Mouse (Mus musculus) kidney, embryonic 15.5 days (tissue): Measurements from ENCODE around the gene Prss48. TPM values are rescaled to one million over a fixed set of nuclear protein-coding genes. Genes with fewer than 3 reads are reported as not detected.
A peak's percentile ranks its signal among the peaks of the same experiment; 100 is the strongest.

Source experiments
- ATAC-seq: fragments of 200-750 bp; cut with Nextera tagmentation; replicated peaks from 2 replicates; pipeline ENCODE4 v1.8.0; 2017; ENCODE audit warnings: moderate TSS enrichment; ENCODE audit not compliant: low FRiP score
- H3K27ac ChIP-seq: fragments of 300-500 bp; sonication (generic); 2 replicates; pipeline ENCODE4 v1.5.1; 2015; ENCODE audit warnings: mild to moderate bottlenecking, inconsistent platforms
- H3K27me3 ChIP-seq: fragments of 300-500 bp; sonication (generic); 2 replicates; pipeline ENCODE4 v1.6.1; 2015; ENCODE audit warnings: inconsistent platforms
- H3K36me3 ChIP-seq: fragments of 300-500 bp; sonication (generic); 2 replicates; pipeline ENCODE4 v1.6.1; 2015; ENCODE audit warnings: inconsistent platforms
- H3K4me1 ChIP-seq: fragments of 300-500 bp; sonication (generic); 2 replicates; pipeline ENCODE4 v1.6.1; 2015; ENCODE audit warnings: inconsistent platforms
- H3K4me2 ChIP-seq: fragments of 300-500 bp; sonication (generic); 2 replicates; pipeline ENCODE4 v1.6.1; 2015; ENCODE audit warnings: moderate library complexity, mild to moderate bottlenecking, inconsistent platforms
- H3K4me3 ChIP-seq: fragments of 300-500 bp; sonication (generic); replicated peaks from 2 replicates; pipeline ENCODE4 v1.5.1; 2015; ENCODE audit warnings: mild to moderate bottlenecking, inconsistent platforms
- H3K9ac ChIP-seq: fragments of 300-500 bp; sonication (generic); 2 replicates; pipeline ENCODE4 v1.6.1; 2015; ENCODE audit warnings: mild to moderate bottlenecking, inconsistent platforms
- H3K9me3 ChIP-seq: fragments of 300-500 bp; sonication (generic); replicated peaks from 2 replicates; pipeline ENCODE4 v1.6.1; 2016; ENCODE audit warnings: inconsistent platforms
- WGBS: fragments of 180-500 bp; shearing (Covaris S2); methylation state at CpG from one replicate; pipeline ENCODE4 v1.1.7; 2015; ENCODE audit warnings: mixed read lengths; 5-methylcytosine and 5-hydroxymethylcytosine counted together
- polyA plus RNA-seq: library from polyadenylated mRNA; unstranded; fragments of >200 nt; fragmentation: Nextera tagmentation; extraction: Ambion mirVana; gene quantifications from 2 replicates; pipeline ENCODE4 v1.2.1, GENCODE M21; 2015

Prss48 gene
- polyA plus RNA-seq = 0.18 and 0.39 TPM in 2 replicates

DNA sequence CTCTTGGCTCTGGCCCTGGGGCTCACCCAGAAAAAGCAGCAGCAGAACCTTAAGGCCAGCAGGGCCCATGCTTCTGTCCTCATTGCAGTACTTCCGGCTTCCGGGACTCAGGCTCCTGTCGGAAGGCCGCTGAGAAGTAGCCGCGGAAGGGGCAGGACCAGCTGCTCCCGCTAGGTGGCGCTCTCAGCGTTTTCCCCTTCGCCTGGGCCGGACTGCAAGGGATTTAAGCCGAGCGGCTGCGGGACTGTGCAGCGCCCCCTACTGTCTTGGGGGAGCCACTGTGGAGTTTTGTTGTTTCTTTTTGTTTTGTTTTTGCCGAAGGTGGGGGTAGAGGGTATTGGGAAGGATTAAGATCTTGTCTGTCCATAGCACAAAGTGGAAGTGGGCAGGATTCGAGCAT is at the start of gene Prss48:
Prss48 (minus strand) TSS at position 69 of the 400 bp plus-strand sequence.
- H3K4me3 ChIP-seq = no peak within 1 kb of the TSS
- no peaks in the 10 kb centered on the region for H3K9me3 ChIP-seq
- H3K4me1 ChIP-seq = no peaks in the 10 kb centered on the region
- H3K27ac ChIP-seq = no peak within 1 kb of the TSS
- H3K27me3 ChIP-seq = no peaks in the 10 kb centered on the region
- H3K9ac ChIP-seq = no peak within 1 kb of the TSS
- no peak within 1 kb of the TSS for H3K4me2 ChIP-seq
- 83% methylated on average over 17 of the region's 17 CpGs for WGBS
- H3K36me3 ChIP-seq = no peaks in the 10 kb centered on the region
- no peak for ATAC-seq

DNA sequence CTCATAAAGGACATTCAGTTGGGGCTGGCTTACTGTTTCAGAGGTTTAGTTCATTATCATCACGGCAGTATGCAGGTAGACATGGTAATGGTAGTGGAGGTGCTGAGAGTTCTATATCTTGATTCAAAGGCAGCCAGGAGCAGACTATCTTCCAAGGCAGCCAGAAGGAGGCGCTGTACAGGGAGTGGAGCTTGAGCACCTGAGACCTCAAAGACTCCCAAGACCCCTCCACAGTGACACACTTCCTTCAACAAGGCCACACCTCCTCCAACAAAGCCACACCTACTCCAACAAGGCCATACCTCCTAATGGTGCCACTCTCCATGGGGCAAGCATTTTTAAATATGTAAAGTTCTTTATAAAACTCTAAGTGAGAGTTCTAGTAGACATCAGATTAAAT is 46.8 kb upstream of the Prss48 start:
- peaks cover 3% of the 10 kb centered on the region; the same call in 1 of the 2 replicates for H3K4me1 ChIP-seq
- WGBS = 91% methylated on average over 2 of the region's 2 CpGs
- H3K9me3 ChIP-seq = peaks cover 7% of the 10 kb centered on the region
- H3K27ac ChIP-seq = no peak overlapping the region
- H3K36me3 ChIP-seq = peaks cover 36% of the 10 kb centered on the region
- H3K9ac ChIP-seq = no peak overlapping the region
- ATAC-seq = no peak
- no peak overlapping the region for H3K4me3 ChIP-seq
- no peak overlapping the region for H3K4me2 ChIP-seq
- no peaks in the 10 kb centered on the region for H3K27me3 ChIP-seq

DNA sequence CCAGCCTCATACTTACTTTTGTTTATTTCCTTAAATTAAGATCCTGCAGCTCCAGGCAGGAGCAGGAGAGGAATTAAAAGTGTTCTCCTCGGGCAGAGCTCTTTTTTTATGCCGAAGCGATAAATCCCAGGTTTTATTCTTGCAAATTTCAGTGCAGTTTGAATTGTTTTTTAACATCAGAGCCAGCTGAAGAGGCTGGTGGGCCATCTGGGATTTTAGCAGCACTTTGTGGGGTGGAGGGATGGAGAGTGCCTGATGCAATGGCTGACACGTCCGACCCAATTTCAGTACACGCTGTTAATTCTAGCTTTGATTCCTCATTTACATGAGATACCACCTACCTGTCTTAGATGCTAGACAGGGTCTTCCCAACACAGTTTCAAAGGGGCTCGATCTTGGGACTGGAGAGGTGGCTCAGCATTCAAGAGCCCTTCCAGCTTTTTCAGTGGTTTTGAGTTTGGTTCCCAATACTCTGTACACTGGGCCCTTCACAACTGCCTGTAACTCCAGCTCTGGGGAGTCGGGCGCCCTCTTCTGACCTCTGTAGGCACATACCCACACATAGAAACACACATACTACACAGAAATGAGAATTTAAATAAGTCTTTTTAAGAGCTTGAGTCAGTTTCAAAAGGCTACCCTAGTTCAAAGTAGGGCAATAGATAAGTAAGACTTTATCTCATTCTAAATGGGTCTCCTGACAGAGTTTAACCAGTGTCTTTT is 45.6 kb upstream of the Prss48 start:
- Histone ChIP-seq H3K36me3 (peaks cover 41% of the 10 kb centered on the region), H3K4me2 (no peak overlapping the region), H3K9me3 (peaks cover 7% of the 10 kb centered on the region), H3K4me1 (no peaks in the 10 kb centered on the region), H3K9ac (no peak overlapping the region), H3K27ac (no peak overlapping the region), H3K27me3 (no peaks in the 10 kb centered on the region), H3K4me3 (no peak overlapping the region)
- ATAC-seq = no peak
- 93% methylated on average over 9 of the region's 9 CpGs for WGBS

DNA sequence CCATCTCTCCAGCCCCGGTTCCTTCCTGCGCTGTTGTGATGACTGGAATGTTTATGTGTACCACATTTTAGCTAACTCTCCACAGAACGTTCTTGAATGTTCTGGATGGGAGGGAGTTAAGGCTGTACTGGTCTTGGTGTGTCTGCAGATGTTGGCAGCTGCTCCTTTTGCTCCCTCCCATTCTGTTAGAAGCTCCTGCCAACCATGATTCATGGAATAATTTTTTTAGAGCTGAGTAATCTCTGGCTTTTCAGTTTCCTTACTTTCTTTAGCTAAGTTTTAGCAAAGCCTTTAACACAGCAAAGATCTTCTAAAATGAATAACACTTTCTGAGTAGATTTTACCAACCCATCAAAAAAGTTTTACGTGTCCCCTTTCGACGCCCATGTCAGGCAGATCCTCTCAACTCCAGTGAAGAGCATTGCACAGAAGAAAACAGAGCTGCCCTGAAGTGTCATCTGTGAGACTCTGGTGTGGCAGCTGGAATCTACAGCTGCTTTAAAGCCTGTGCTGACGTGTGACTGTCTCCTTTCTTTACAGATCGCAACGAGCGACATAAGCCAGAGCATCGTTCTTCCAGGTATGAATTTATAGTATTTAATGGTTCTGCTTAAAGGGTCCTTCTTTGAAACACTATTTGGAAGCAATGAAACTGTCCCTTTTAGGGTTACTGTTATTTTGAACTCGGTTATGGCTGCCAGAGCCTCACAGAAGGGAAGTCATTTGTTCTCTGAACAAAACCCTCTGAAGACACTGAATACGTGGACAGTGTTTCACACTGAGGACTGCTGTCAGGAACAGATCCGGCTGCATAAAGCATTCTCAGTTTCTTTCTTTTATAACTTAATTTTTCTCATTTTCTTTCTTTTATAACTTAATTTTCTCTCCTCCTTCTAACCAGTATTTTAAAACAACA is 38.3 kb upstream of the Prss48 start:
- ATAC-seq = no peak
- no peaks in the 10 kb centered on the region for H3K9me3 ChIP-seq
- H3K4me1 ChIP-seq = peaks cover 11% of the 10 kb centered on the region
- H3K4me2 ChIP-seq = no peak overlapping the region
- 56% methylated on average over 14 of the region's 14 CpGs for WGBS
- H3K27me3 ChIP-seq = no peaks in the 10 kb centered on the region
- peak overlapping the region; percentile 58 for H3K27ac ChIP-seq
- peaks cover 25% of the 10 kb centered on the region for H3K36me3 ChIP-seq
- H3K9ac ChIP-seq = no peak overlapping the region
- 0 out of 2 replicates have a peak overlapping the region, but pooled peaks have one; percentile 5 for H3K4me3 ChIP-seq

DNA sequence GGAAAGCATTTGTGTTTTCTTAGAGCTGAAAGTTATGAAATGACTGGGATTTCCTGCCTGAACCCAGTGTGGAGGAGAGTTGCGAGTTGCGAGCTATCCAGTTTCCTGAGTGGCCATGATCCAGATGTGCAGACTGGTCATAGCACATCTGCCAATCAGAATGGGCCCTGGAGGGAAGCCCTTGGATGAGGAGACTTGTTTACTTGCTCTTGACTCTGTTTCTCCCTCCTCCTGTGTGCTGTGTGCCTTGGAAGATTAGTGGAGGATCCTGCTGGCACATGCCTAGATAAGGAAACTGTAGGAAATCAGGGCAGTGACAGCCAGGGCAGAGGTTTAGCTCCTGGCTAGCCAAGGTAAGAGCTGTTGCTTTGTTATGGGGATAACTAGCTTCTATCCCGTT is 36.4 kb upstream of the Prss48 start:
- peak overlapping the region; percentile 38; the same call in 1 of the 2 replicates for H3K27ac ChIP-seq
- H3K4me3 ChIP-seq = no peak overlapping the region
- no peak overlapping the region for H3K9ac ChIP-seq
- peaks cover 11% of the 10 kb centered on the region for H3K4me1 ChIP-seq
- 49% methylated on average over 3 of the region's 3 CpGs for WGBS
- no peak overlapping the region for H3K4me2 ChIP-seq
- ATAC-seq = no peak
- H3K27me3 ChIP-seq = no peaks in the 10 kb centered on the region
- H3K36me3 ChIP-seq = peaks cover 28% of the 10 kb centered on the region
- H3K9me3 ChIP-seq = no peaks in the 10 kb centered on the region

DNA sequence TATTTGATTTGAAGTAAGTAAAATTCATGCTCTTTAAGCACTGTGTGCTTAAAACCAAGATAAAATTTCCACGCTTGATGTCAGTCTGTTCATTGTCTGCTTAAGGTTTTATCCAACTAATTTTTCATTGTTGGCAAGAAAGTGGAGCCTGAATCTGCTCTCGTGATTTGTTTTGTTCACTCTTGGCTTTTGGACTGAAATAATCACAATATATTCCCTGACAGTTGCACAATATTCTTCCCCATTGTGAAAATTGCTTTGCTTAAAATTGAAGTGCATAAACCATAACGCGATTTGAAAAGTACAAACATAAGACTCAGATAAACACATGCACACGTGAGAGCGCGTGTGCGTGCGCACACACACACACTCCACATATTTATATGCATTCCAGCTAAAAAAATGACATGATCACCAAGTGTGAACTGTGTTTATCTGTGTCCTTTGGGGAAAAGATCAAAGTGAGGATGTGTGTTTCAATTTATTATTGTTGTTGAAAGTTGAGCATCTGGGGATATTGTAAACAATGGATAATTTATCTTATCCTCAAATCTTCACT is 35.7 kb upstream of the Prss48 start:
- 87% methylated on average over 9 of the region's 9 CpGs for WGBS
- Histone ChIP-seq H3K9ac (no peak overlapping the region), H3K4me1 (peaks cover 11% of the 10 kb centered on the region), H3K4me3 (no peak overlapping the region), H3K27me3 (no peaks in the 10 kb centered on the region), H3K9me3 (no peaks in the 10 kb centered on the region), H3K4me2 (no peak overlapping the region), H3K36me3 (peaks cover 27% of the 10 kb centered on the region), H3K27ac (no peak overlapping the region; the same call in 1 of the 2 replicates)
- no peak for ATAC-seq

DNA sequence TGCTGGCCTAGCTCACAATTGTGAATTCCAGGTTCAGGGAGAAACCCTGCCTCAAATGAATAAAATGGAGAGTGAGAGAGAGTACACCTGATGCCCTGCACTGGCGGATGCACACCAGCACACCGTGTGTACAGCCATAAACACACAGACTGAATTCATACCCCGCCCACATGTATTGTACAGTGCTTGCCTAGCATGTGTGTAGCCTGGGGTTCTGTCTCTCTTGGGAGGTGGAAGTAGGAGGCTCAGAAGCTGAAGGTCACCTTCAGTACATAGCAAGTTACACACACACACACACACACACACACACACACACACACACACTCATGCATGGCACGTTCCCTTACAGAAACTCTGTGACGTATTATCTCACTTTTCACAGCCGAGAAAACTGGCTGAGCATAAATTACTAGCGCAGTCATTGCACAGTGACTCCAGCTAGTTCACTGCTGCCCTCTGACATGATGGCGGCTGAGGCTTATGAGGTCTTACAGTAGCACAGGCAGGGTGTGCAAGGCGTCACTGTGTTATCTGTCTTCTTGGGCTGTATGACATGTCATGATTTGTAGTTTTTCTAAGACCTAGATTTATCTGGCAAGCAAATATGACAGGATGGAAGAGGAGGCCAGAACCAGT is 31.3 kb upstream of the Prss48 start:
- Histone ChIP-seq H3K27me3 (no peaks in the 10 kb centered on the region), H3K4me2 (no peak overlapping the region), H3K9ac (no peak overlapping the region), H3K4me1 (peaks cover under 1% of the 10 kb centered on the region; the same call in 1 of the 2 replicates), H3K36me3 (peaks cover 25% of the 10 kb centered on the region), H3K27ac (no peak overlapping the region), H3K9me3 (no peaks in the 10 kb centered on the region), H3K4me3 (no peak overlapping the region)
- WGBS = 60% methylated on average over 9 of the region's 9 CpGs
- no peak for ATAC-seq

DNA sequence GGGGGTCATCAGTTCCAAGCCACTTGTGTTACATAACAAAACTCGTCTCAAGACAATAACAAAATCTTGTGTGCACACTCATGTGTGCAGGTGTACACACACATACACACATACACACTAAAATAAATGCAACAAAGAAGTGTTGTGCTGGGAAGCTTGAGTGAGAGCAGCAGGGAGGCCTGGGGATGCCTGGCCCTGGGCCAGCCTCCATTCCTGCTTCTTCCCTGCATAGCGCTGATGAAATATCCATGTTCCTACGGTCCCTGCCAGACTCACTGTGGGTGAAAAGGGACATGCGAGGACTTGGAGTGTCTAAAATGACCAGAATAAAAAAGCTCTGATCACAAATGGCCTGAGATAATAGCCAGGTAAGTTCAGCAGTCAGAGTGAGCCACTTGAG is 28.3 kb upstream of the Prss48 start:
- Histone ChIP-seq H3K9me3 (no peaks in the 10 kb centered on the region), H3K4me2 (no peak overlapping the region), H3K27ac (no peak overlapping the region), H3K36me3 (0 out of 2 replicates have a peak, but pooled peaks cover 17% of the 10 kb centered on the region), H3K9ac (no peak overlapping the region), H3K4me3 (no peak overlapping the region), H3K4me1 (no peaks in the 10 kb centered on the region), H3K27me3 (no peaks in the 10 kb centered on the region)
- 66% methylated on average over 4 of the region's 4 CpGs for WGBS
- no peak for ATAC-seq

DNA sequence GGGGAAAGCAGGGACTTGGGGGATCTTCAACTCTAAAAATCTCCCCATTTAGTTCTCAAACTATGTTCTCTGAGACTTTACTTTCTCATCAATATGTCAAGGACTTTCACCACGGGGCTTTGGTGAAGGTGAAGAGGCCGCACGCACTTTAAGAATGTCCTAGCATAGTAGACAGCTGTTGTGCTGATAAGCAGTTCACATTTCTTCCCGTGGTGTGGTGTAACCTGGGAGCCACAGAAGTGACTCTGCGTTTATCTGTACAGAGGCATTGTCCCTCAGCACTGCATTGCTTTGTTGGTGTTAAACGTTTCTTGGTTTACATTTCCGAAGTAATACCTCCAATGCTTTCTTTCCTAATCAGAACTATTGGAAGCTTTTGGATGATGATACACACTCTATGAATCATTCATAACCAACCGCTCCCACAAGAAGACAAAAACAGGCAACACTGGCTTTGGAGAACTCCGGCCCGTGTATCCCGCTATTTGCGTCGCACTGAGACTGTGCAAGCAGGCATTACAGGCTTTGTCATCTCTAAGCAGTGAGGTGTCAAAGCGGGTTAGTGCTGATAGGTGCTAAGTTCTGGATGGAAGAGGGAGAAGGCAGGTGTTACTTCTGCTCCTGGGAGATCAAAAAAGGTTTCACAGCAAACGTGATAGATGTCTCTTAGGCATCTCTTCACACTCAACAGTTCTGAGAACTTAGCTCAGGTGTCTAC is 26.5 kb upstream of the Prss48 start:
- no peaks in the 10 kb centered on the region for H3K27me3 ChIP-seq
- H3K4me2 ChIP-seq = no peak overlapping the region
- 0 out of 2 replicates have a peak, but pooled peaks cover 13% of the 10 kb centered on the region for H3K36me3 ChIP-seq
- H3K9ac ChIP-seq = no peak overlapping the region
- no peak overlapping the region for H3K4me3 ChIP-seq
- no peak for ATAC-seq
- H3K4me1 ChIP-seq = no peaks in the 10 kb centered on the region
- 79% methylated on average over 15 of the region's 15 CpGs for WGBS
- H3K27ac ChIP-seq = no peak overlapping the region
- H3K9me3 ChIP-seq = no peaks in the 10 kb centered on the region

DNA sequence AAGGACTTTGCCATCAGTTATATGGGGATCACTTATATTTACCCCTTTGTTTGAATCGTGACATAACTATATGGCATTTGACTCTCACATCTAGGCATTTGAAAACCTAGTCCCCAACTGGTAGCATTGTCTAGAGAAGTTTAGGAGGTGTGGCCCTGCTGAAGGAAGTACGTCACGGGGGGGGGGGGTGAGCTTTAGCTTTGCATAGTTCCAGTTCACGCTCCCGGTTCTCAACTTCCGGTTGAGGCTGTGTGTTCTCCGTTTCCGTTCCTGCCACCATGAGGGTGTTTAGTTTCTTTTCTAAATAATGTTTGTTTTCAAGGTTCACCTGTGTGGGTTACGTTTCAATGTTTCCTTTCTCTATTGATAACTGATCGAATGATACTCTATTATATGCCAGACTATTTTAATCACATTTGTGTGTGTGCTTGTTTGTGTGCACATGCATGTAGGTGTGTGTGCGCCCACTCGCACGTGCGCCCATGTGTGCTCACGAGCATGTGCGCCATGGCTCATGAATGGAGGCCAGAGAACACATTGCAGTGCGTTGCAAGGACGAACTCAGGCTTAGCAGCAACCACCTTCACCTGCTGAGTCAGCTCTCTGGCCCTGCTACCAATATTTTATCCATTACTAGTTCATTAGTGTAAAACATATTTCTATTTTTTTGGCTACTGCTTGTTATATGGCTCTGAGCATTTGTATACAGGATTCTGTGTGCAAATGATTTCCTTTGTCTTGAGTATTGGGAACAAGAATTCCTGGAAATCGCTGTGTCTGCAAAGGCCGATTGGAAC is 23.2 kb upstream of the Prss48 start:
- no peaks in the 10 kb centered on the region for H3K27me3 ChIP-seq
- no peak overlapping the region for H3K27ac ChIP-seq
- no peak for ATAC-seq
- WGBS = 94% methylated on average over 20 of the region's 20 CpGs
- no peak overlapping the region for H3K4me3 ChIP-seq
- peaks cover 8% of the 10 kb centered on the region; the same call in 1 of the 2 replicates for H3K36me3 ChIP-seq
- H3K4me2 ChIP-seq = no peak overlapping the region
- H3K9ac ChIP-seq = no peak overlapping the region
- H3K4me1 ChIP-seq = no peaks in the 10 kb centered on the region
- no peaks in the 10 kb centered on the region for H3K9me3 ChIP-seq
